Mouse (Mus musculus): ENCODE measurements around the gene Kif13a.

Gene Kif13a

GRCm38 (mm10) chr13:46929719-46930658 is at the start of gene Kif13a:
TSS of gene Kif13a (minus strand) at chr13:46929867.
- peak; percentile 90 to 92 for DNase-seq (ENCODE audit: low spot score in 2 of 2)

- no peak for DNase-seq (ENCODE audit: low spot score in 2 of 2)
Observed at GRCm38 (mm10) chr13:46976532-46976931, 46.9 kb upstream of the Kif13a start.

GRCm38 (mm10) chr13:46975930-46976329 is 46.3 kb upstream of the Kif13a start:
- no peak for DNase-seq (ENCODE audit: low spot score in 2 of 2)

- DNase-seq (ENCODE audit: low spot score in 2 of 2), result no peak
Observed at GRCm38 (mm10) chr13:46975031-46975551, 45.4 kb upstream of the Kif13a start.

GRCm38 (mm10) chr13:46970286-46970945 is 40.7 kb upstream of the Kif13a start:
- no peak for DNase-seq (ENCODE audit: low spot score in 2 of 2)

GRCm38 (mm10) chr13:46968626-46969025 is 39.0 kb upstream of the Kif13a start:
- DNase-seq (ENCODE audit: low spot score in 2 of 2), result no peak

- no peak for DNase-seq (ENCODE audit: low spot score in 2 of 2)
Observed at GRCm38 (mm10) chr13:46967308-46967707, 37.6 kb upstream of the Kif13a start.

- DNase-seq (ENCODE audit: low spot score in 2 of 2), result no peak
Observed at GRCm38 (mm10) chr13:46960878-46961474, 31.3 kb upstream of the Kif13a start.

- DNase-seq (ENCODE audit: low spot score in 2 of 2), result no peak
Observed at GRCm38 (mm10) chr13:46959139-46959538, 29.5 kb upstream of the Kif13a start.

- peak; percentile 16 to 21 for DNase-seq (ENCODE audit: low spot score in 2 of 2)
Observed at GRCm38 (mm10) chr13:46951212-46951611, 21.5 kb upstream of the Kif13a start.

- no peak for DNase-seq (ENCODE audit: low spot score in 2 of 2)
Observed at GRCm38 (mm10) chr13:46949741-46950140, 20.1 kb upstream of the Kif13a start.

- DNase-seq (ENCODE audit: low spot score in 2 of 2), result no peak
Observed at GRCm38 (mm10) chr13:46948027-46948426, 18.4 kb upstream of the Kif13a start.

GRCm38 (mm10) chr13:46946041-46946440 is 16.4 kb upstream of the Kif13a start:
- no peak for DNase-seq (ENCODE audit: low spot score in 2 of 2)

- no peak for DNase-seq (ENCODE audit: low spot score in 2 of 2)
Observed at GRCm38 (mm10) chr13:46945256-46945655, 15.6 kb upstream of the Kif13a start.

- DNase-seq (ENCODE audit: low spot score in 2 of 2), result no peak
Observed at GRCm38 (mm10) chr13:46943294-46943693, 13.6 kb upstream of the Kif13a start.

- no peak for DNase-seq (ENCODE audit: low spot score in 2 of 2)
Observed at GRCm38 (mm10) chr13:46934116-46934515, 4.4 kb upstream of the Kif13a start.

GRCm38 (mm10) chr13:46932846-46933245 is 3.2 kb upstream of the Kif13a start:
- no peak for DNase-seq (ENCODE audit: low spot score in 2 of 2)

- no peak for DNase-seq (ENCODE audit: low spot score in 2 of 2)
Observed at GRCm38 (mm10) chr13:46932049-46932448, 2.4 kb upstream of the Kif13a start.

GRCm38 (mm10) chr13:46930659-46931046 is 986 bp upstream of the Kif13a start:
- peak in 1 of 2 experiments; percentile 12 for DNase-seq (ENCODE audit: low spot score in 2 of 2)

- peak; percentile 29 to 38 for DNase-seq (ENCODE audit: low spot score in 2 of 2)
Observed at GRCm38 (mm10) chr13:46928961-46929691, 541 bp downstream of the Kif13a start.

GRCm38 (mm10) chr13:46928404-46928803 is 1.3 kb downstream of the Kif13a start:
- no peak for DNase-seq (ENCODE audit: low spot score in 2 of 2)

Data from right cerebral cortex, adult 2 months (tissue).